Mouse (Mus musculus): ENCODE results near the gene Olfr1222. TPM values are rescaled to one million over a fixed set of nuclear protein-coding genes. Genes with fewer than 3 reads are reported as not detected.
"Not testable (repeated sequence)": the region's sequence is repeated elsewhere in the genome, so short reads cannot be mapped to it uniquely, and the experiment has no call there.

Olfr1222 gene
- polyA plus RNA-seq (2016; fragmentation: Nextera tagmentation; extraction: Ambion mirVana): not detected in 2 replicates

DNA sequence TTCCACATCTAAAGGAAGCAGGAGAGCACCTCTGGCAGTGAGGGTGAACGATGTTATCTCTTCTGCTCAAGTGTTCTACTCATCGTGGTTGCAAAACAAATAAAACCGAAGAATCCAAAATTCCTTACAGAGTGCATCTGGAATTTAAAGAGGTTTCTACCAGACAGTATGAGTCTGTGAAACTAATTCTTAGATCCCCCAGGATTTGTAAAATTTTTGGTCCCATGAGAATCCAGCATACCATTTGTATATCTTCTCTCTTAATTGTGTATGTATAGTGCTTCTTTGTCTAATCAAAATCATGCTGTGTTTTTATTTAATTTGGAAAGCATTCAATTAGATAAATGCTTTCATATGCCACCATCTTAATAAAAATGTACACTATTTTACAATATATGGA is at the start of gene Olfr1222:
TSS of gene Olfr1222 (minus strand) at position 101 of the 400 bp plus-strand sequence.
- Histone ChIP-seq H3K4me2 (replicated peaks) (no peak within 1 kb of the TSS), H3K9ac (replicated peaks) (no peak within 1 kb of the TSS), H3K9me3 (no peaks in the 10 kb centered on the region), H3K4me1 (no peaks in the 10 kb centered on the region), H3K36me3 (no peaks in the 10 kb centered on the region), H3K27me3 (no peaks in the 10 kb centered on the region), H3K27ac (replicated peaks) (no peak within 1 kb of the TSS), H3K4me3 (no peak within 1 kb of the TSS)
- no peak for ATAC-seq (ENCODE audit: low FRiP score, low read depth)
- WGBS: 84% methylated on average over 3 of the region's 3 CpGs

- no peak for ATAC-seq (ENCODE audit: low FRiP score, low read depth)
- H3K4me1 ChIP-seq: no peaks in the 10 kb centered on the region
- H3K27me3 ChIP-seq: no peaks in the 10 kb centered on the region
- 90% methylated on average over 1 of the region's 1 CpGs for WGBS
- H3K9me3 ChIP-seq: no peaks in the 10 kb centered on the region
- H3K4me2 ChIP-seq (replicated peaks): no peak within 1 kb of the TSS
- no peak within 1 kb of the TSS for H3K9ac ChIP-seq (replicated peaks)
- no peak within 1 kb of the TSS for H3K27ac ChIP-seq (replicated peaks)
- H3K36me3 ChIP-seq: no peaks in the 10 kb centered on the region
- no peak within 1 kb of the TSS for H3K4me3 ChIP-seq
These were observed 41.7 kb upstream of the Olfr1222 start, which contains the start of gene Olfr1225 for GRCm38 (mm10) chr2:89174569-89174968. Gene Olfr1225, minus strand, starts transcription at chr2:89174669.

DNA sequence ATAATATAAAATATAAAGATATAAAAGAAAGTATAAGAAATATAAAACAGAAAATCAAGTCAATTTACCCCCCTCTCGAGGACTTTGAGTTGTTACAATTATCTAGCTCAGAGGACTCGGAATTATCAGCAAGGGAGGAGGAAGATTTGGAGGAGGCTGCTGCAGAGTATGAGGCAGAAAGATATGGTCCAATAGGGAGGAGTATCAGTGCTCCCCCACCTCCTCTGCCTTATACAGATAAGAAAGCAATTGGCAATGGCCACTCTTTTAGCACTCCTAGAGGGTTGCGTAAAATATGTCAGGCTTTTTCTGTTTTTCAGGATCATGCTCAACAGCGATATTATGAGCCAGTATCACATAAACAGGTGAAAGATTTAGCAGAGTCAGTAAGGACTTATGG is 31.9 kb upstream of the Olfr1222 start:
- H3K27me3 ChIP-seq; H3K9me3 ChIP-seq; H3K4me3 ChIP-seq; ATAC-seq (ENCODE audit: low FRiP score, low read depth); H3K36me3 ChIP-seq; H3K4me1 ChIP-seq; H3K4me2 ChIP-seq (replicated peaks); H3K27ac ChIP-seq (replicated peaks); H3K9ac ChIP-seq (replicated peaks): not testable (repeated sequence)
- WGBS: 92% methylated on average over 4 of the region's 4 CpGs

- not testable (repeated sequence) for H3K27ac ChIP-seq (replicated peaks); ATAC-seq (ENCODE audit: low FRiP score, low read depth); H3K27me3 ChIP-seq; H3K36me3 ChIP-seq; H3K4me3 ChIP-seq; H3K4me1 ChIP-seq; H3K4me2 ChIP-seq (replicated peaks); H3K9ac ChIP-seq (replicated peaks); H3K9me3 ChIP-seq
- 93% methylated on average over 8 of the region's 8 CpGs for WGBS
These were observed 31.1 kb upstream of the Olfr1222 start, which contains the start of gene Olfr1224-ps1 for GRCm38 (mm10) chr2:89163991-89164390. Gene Olfr1224-ps1, minus strand, starts transcription at chr2:89164091.

- Histone ChIP-seq H3K4me3 (no peak within 1 kb of the TSS), H3K9me3 (no peaks in the 10 kb centered on the region), H3K4me2 (replicated peaks) (no peak within 1 kb of the TSS), H3K9ac (replicated peaks) (no peak within 1 kb of the TSS), H3K27me3 (no peaks in the 10 kb centered on the region), H3K4me1 (no peaks in the 10 kb centered on the region), H3K36me3 (no peaks in the 10 kb centered on the region), H3K27ac (replicated peaks) (no peak within 1 kb of the TSS)
- 77% methylated on average over 1 of the region's 1 CpGs for WGBS
- no peak for ATAC-seq (ENCODE audit: low FRiP score, low read depth)
These were observed 18.6 kb upstream of the Olfr1222 start, which contains the start of gene Olfr1223 for GRCm38 (mm10) chr2:89151460-89151859. Gene Olfr1223, minus strand, starts transcription at chr2:89151560.

DNA sequence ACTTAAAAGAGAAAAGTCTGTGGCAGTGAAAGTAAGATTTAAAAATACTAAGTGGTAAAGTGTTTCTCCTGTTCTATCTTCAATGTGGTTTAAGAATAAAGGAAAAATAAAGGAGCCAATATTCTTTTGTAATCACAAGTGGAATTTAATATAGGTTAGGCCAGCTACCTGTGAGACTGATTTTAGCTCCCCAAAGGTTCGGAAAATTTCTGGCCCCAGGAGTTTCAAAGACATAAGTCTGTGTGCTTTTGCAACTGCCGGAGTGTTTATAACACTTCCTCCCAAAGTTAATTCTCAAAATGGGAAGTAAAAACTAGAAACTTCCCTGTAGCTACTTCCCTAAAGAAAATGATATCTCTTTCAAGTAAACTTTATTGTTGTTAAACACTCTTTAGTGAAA is 15.7 kb downstream of the Olfr1222 start, which contains the start of gene Olfr1221:
TSS of gene Olfr1221 (minus strand) at position 101 of the 400 bp plus-strand sequence.
- no peak within 1 kb of the TSS for H3K9ac ChIP-seq (replicated peaks)
- no peak within 1 kb of the TSS for H3K4me3 ChIP-seq
- no peaks in the 10 kb centered on the region for H3K4me1 ChIP-seq
- H3K36me3 ChIP-seq: no peaks in the 10 kb centered on the region
- H3K27me3 ChIP-seq: no peaks in the 10 kb centered on the region
- ATAC-seq (ENCODE audit: low FRiP score, low read depth): no peak
- H3K4me2 ChIP-seq (replicated peaks): no peak within 1 kb of the TSS
- no peaks in the 10 kb centered on the region for H3K9me3 ChIP-seq
- WGBS: 90% methylated on average over 2 of the region's 2 CpGs
- H3K27ac ChIP-seq (replicated peaks): no peak within 1 kb of the TSS

DNA sequence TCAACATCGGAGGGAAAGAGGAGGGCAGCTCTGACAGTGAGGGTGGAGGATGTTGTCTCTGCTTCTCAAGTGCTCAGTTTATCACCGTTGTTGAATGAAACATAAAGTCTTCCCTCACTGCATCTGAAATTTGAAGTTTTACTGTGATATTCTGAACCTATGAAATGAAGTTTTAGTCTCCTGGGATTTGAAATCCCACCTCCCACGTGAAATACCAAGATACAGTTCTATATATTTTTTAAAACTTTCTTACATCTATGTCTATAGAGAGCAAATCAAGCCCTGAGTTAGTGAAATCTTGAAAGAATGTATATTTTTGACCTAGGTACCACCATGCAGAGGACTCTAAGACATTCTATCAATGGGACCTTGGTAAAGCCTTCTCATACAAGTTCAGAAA is 26.1 kb downstream of the Olfr1222 start, which contains the start of gene Olfr1220:
TSS of gene Olfr1220 (minus strand) at position 101 of the 400 bp plus-strand sequence.
- 86% methylated on average over 3 of the region's 3 CpGs for WGBS
- H3K27me3 ChIP-seq: no peaks in the 10 kb centered on the region
- no peaks in the 10 kb centered on the region for H3K9me3 ChIP-seq
- H3K27ac ChIP-seq (replicated peaks): no peak within 1 kb of the TSS
- H3K4me3 ChIP-seq: no peak within 1 kb of the TSS
- H3K4me2 ChIP-seq (replicated peaks): no peak within 1 kb of the TSS
- ATAC-seq (ENCODE audit: low FRiP score, low read depth): no peak
- no peak within 1 kb of the TSS for H3K9ac ChIP-seq (replicated peaks)
- no peaks in the 10 kb centered on the region for H3K36me3 ChIP-seq
- H3K4me1 ChIP-seq: no peaks in the 10 kb centered on the region

DNA sequence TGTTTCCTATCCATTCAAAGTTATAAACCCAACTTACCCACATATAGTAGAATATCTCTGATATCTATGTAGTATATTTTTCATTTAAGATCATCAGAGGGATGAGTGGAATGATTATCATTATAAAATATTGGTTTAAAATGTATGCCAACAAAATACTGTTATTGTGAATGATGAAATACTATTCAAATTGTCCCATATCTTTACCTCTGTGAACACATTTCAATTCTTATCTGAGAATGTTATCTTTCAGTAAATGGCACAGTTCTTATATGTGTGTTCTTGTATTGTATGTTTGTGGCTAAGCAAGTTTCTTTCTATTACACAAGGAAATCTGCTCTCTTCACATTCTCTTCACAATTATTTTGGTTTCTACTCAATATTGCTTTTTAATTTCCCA is 27.2 kb downstream of the Olfr1222 start:
- no peak for ATAC-seq (ENCODE audit: low FRiP score, low read depth)
- Histone ChIP-seq H3K4me3 (no peak overlapping the region), H3K4me1 (no peaks in the 10 kb centered on the region)

GRCm38 (mm10) chr2:89093848-89094247 is 39.0 kb downstream of the Olfr1222 start:
- Histone ChIP-seq H3K36me3 (no peaks in the 10 kb centered on the region), H3K4me3 (no peak overlapping the region), H3K9ac (replicated peaks) (no peak overlapping the region), H3K9me3 (no peaks in the 10 kb centered on the region), H3K4me1 (no peaks in the 10 kb centered on the region), H3K27ac (replicated peaks) (no peak overlapping the region), H3K4me2 (replicated peaks) (no peak overlapping the region), H3K27me3 (no peaks in the 10 kb centered on the region)
- no peak for ATAC-seq (ENCODE audit: low FRiP score, low read depth)
- WGBS: 89% methylated on average over 1 of the region's 1 CpGs

More for the DNA sequence above, 27.2 kb downstream of the Olfr1222 start:
- Histone ChIP-seq H3K9me3 (no peaks in the 10 kb centered on the region), H3K9ac (replicated peaks) (no peak overlapping the region), H3K4me2 (replicated peaks) (no peak overlapping the region), H3K36me3 (no peaks in the 10 kb centered on the region), H3K27ac (replicated peaks) (no peak overlapping the region), H3K27me3 (no peaks in the 10 kb centered on the region)

DNA sequence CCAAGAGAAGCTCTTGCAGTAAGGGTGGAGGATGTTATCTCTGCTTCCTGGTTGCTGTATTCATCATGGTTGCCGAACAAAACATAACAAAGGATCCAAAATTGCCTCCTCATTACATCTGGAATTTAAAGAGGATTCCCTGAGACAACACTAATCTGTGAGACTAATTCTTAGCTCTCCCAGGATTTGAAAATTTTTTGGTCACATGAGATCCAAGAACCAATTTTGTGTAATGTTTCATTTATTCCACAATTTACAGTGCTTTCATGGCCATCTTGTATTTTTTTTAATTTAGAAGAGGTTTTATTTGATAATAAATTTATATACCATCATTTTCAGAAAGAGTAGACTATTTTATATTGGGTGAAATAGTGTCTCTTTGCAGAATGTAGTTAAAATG is 49.4 kb downstream of the Olfr1222 start, which contains the start of gene Olfr1219:
TSS of gene Olfr1219 (minus strand) at position 101 of the 400 bp plus-strand sequence.
- Histone ChIP-seq H3K36me3 (no peaks in the 10 kb centered on the region), H3K9ac (replicated peaks) (no peak within 1 kb of the TSS), H3K27me3 (no peaks in the 10 kb centered on the region), H3K4me2 (replicated peaks) (no peak within 1 kb of the TSS), H3K9me3 (no peaks in the 10 kb centered on the region), H3K4me3 (no peak within 1 kb of the TSS), H3K27ac (replicated peaks) (no peak within 1 kb of the TSS), H3K4me1 (no peaks in the 10 kb centered on the region)
- 60% methylated on average over 1 of the region's 1 CpGs for WGBS
- no peak for ATAC-seq (ENCODE audit: low FRiP score, low read depth)

- Histone ChIP-seq H3K27me3 (no peaks in the 10 kb centered on the region), H3K36me3 (no peaks in the 10 kb centered on the region), H3K9ac (replicated peaks) (no peak overlapping the region), H3K9me3 (no peaks in the 10 kb centered on the region), H3K4me2 (replicated peaks) (no peak overlapping the region), H3K4me3 (no peak overlapping the region), H3K4me1 (no peaks in the 10 kb centered on the region), H3K27ac (replicated peaks) (no peak overlapping the region)
- no peak for ATAC-seq (ENCODE audit: low FRiP score, low read depth)
These were observed 51.4 kb downstream of the Olfr1222 start for GRCm38 (mm10) chr2:89081487-89081886.

Measured in midbrain, embryonic 12.5 days (tissue).